Mouse (Mus musculus) forebrain, postnatal 0 days (tissue): ENCODE measurements at regions not wholly inside any gene's neighbourhood (a gene's known extent, or its start where the extent isn't known, plus 50 kb on each side); places are given as distances from the start of the nearest gene placed in this dataset.
"Not testable (repeated sequence)": the region's sequence is repeated elsewhere in the genome, so short reads cannot be mapped to it uniquely, and the experiment has no call there.

ENCODE experiments used
- ATAC-seq: fragments of 200-750 bp; cut with Nextera tagmentation; 2 replicates; pipeline ENCODE4 v1.8.0; 2017; ENCODE audit warnings: mild to moderate bottlenecking, moderate library complexity
- DNase-seq: peaks from one replicate; pipeline ENCODE4 v3.0.0-alpha.2; 2015
- H3K27ac ChIP-seq: fragments of 300-500 bp; sonication (generic); 2 replicates; pipeline ENCODE4 v1.5.1; 2014; ENCODE audit warnings: low read depth, mild to moderate bottlenecking, antibody characterized with exemption, low read length, moderate library complexity, mixed read lengths
- H3K27me3 ChIP-seq: fragments of 300-500 bp; sonication (generic); 2 replicates; pipeline ENCODE4 v1.6.1; 2014; ENCODE audit warnings: mild to moderate bottlenecking, low read length, mixed read lengths; ENCODE audit not compliant: insufficient read depth
- H3K36me3 ChIP-seq: fragments of 300-500 bp; sonication (generic); 2 replicates; pipeline ENCODE4 v1.6.1; 2014; ENCODE audit warnings: mild to moderate bottlenecking, moderate library complexity; ENCODE audit not compliant: insufficient read depth
- H3K4me1 ChIP-seq: fragments of 300-500 bp; sonication (generic); 2 replicates; pipeline ENCODE4 v1.6.1; 2014; ENCODE audit warnings: antibody characterized with exemption; ENCODE audit not compliant: insufficient read depth
- H3K4me2 ChIP-seq: fragments of 300-500 bp; sonication (generic); 2 replicates; pipeline ENCODE4 v1.6.1; 2014; ENCODE audit warnings: low read depth, mild to moderate bottlenecking, moderate library complexity
- H3K4me3 ChIP-seq: fragments of 300-500 bp; sonication (generic); 2 replicates; pipeline ENCODE4 v1.5.1; 2014; ENCODE audit warnings: low read depth, low read length, mixed read lengths
- H3K9ac ChIP-seq: fragments of 300-500 bp; sonication (generic); 2 replicates; pipeline ENCODE4 v1.6.1; 2014; ENCODE audit warnings: mild to moderate bottlenecking
- H3K9me3 ChIP-seq: fragments of 300-500 bp; sonication (generic); 2 replicates; pipeline ENCODE4 v1.6.1; 2016; ENCODE audit warnings: low read length
- CTCF ChIP-seq: sonication (generic); IDR thresholded peaks from 2 replicates; pipeline ENCODE4 v1.5.1; 2016; ENCODE audit warnings: antibody characterized with exemption, control low read depth, low read depth
- WGBS: fragments of 180-500 bp; shearing (Covaris S2); extraction: QIAGEN DNeasy Blood & Tissue Kit; methylation state at CpG from one replicate; pipeline ENCODE4 v1.1.7; 2014; 5-methylcytosine and 5-hydroxymethylcytosine counted together

GRCm38 (mm10) chr12:64788761-64789160 lies 128.9 kb upstream of the Gm527 start:
- H3K4me2 ChIP-seq, result no peak overlapping the region
- no peaks in the 10 kb centered on the region for H3K36me3 ChIP-seq
- no peak for TF ChIP-seq CTCF
- no peak overlapping the region for H3K9ac ChIP-seq
- DNase-seq, result peak; percentile 2
- H3K27me3 ChIP-seq, result no peaks in the 10 kb centered on the region
- no peaks in the 10 kb centered on the region for H3K4me1 ChIP-seq
- no peak overlapping the region for H3K4me3 ChIP-seq
- WGBS, result 58% methylated on average over 3 of the region's 3 CpGs
- H3K9me3 ChIP-seq, result no peaks in the 10 kb centered on the region
- peak; percentile 50; the same call in 1 of the 2 replicates for ATAC-seq
- no peak overlapping the region for H3K27ac ChIP-seq

GRCm38 (mm10) chr12:64808492-64808891 lies 109.2 kb upstream of the Gm527 start:
- DNase-seq, H3K4me1 ChIP-seq, H3K4me2 ChIP-seq, H3K9me3 ChIP-seq, ATAC-seq, H3K4me3 ChIP-seq, H3K9ac ChIP-seq, H3K27ac ChIP-seq, H3K27me3 ChIP-seq, H3K36me3 ChIP-seq: not testable (repeated sequence)
- 78% methylated on average over 2 of the region's 2 CpGs for WGBS

DNA sequence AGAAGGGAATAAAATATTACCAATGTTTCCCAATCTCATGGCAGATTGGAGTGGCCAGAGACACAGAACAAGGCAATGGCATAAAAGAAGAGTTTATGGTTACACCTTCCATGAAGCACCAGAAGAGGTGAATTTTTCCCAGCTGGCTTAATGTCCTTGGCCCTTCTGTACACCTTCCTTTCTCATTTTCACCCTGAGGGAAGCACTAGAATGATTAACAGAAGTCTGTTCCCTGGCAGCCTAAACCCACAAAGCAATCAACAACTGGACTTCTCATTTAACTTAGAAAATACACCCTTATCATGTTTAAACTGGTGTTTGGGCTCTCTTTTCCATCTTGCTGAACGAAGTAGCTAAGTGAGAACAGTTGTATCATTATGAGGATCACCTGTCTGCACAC lies 107.6 kb upstream of the Gm527 start:
- Histone ChIP-seq H3K4me3 (no peak overlapping the region), H3K4me1 (no peaks in the 10 kb centered on the region), H3K36me3 (no peaks in the 10 kb centered on the region), H3K4me2 (no peak overlapping the region), H3K27ac (no peak overlapping the region), H3K9ac (no peak overlapping the region), H3K27me3 (no peaks in the 10 kb centered on the region), H3K9me3 (no peaks in the 10 kb centered on the region)
- TF ChIP-seq CTCF, result no peak
- DNase-seq (no peak), ATAC-seq (no peak)
- 82% methylated on average over 1 of the region's 1 CpGs for whole genome bisulfite sequencing

GRCm38 (mm10) chr12:64815871-64816270 lies 101.8 kb upstream of the Gm527 start:
- H3K9me3 ChIP-seq, result no peaks in the 10 kb centered on the region
- TF ChIP-seq CTCF, result no peak
- no peak overlapping the region for H3K9ac ChIP-seq
- H3K4me2 ChIP-seq, result no peak overlapping the region
- H3K36me3 ChIP-seq, result no peaks in the 10 kb centered on the region
- ATAC-seq (no peak), DNase-seq (no peak)
- WGBS, result 77% methylated on average over 6 of the region's 6 CpGs
- no peaks in the 10 kb centered on the region for H3K4me1 ChIP-seq
- no peaks in the 10 kb centered on the region for H3K27me3 ChIP-seq
- no peak overlapping the region for H3K4me3 ChIP-seq
- H3K27ac ChIP-seq, result no peak overlapping the region

DNA sequence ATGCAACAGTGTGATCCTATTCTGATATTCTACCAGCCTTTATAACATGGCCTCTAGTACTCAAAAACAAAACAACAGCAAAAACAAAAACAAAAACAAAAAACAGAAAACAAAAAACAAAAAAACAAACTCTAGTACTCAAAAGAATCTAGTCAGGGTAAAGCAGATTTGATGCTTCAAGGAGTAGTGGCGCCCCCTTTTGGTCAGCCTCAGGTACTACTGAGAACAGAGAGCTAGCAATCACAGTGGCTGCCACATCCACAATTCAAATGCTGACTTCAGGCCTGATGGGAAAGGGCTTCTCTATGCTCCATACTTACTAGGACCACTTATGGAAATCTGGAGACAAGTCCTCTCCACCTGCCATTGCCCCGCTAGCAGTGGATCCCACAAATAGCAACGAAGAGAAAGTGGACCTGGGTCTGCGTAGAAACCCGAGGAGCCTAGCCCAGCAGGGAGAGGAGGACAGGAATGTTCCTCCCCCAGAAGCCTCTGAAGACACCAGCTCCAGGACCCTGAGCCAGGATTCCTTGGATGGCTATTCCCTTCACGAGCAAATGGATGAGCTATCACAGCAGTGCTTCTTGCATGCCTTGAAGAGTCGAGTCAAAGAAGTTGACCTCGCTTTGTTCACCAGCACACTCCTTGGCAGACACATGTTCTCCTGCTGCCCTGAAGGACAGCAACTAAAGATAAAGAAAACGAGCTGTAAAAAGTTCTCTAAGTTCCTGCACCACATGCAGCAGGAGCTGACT lies 100.5 kb upstream of the Gm527 start:
- H3K27ac ChIP-seq, result no peak overlapping the region
- H3K27me3 ChIP-seq, result no peaks in the 10 kb centered on the region
- peak; percentile 51; the same call in 1 of the 2 replicates for TF ChIP-seq CTCF
- no peaks in the 10 kb centered on the region for H3K9me3 ChIP-seq
- H3K4me3 ChIP-seq, result no peak overlapping the region
- no peak for DNase-seq
- H3K4me1 ChIP-seq, result no peaks in the 10 kb centered on the region
- no peaks in the 10 kb centered on the region for H3K36me3 ChIP-seq
- 67% methylated on average over 9 of the region's 9 CpGs for WGBS
- no peak overlapping the region for H3K9ac ChIP-seq
- H3K4me2 ChIP-seq, result no peak overlapping the region
- ATAC-seq, result no peak

DNA sequence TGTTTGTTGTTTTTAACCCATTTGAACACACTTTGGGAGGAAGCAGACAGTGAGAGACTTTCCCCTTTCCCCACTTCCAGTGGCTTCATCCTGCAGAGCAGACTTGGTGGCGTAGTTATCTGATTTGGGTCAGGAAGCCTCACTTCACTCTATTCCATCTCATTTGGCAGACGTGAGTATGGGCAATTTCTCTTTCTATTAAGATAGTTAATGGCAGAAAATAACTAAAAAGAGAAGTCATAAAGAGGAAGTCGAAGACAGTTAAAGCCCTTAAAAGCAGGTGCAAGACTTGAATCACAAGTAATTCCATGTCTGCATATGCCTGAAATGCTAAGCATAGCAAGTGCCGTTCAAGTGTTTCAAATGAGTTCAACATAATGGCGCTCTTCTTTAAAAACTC lies 97.0 kb upstream of the Gm527 start:
- 82% methylated on average over 5 of the region's 5 CpGs for WGBS
- Histone ChIP-seq H3K9ac (no peak overlapping the region), H3K4me1 (no peaks in the 10 kb centered on the region), H3K27ac (no peak overlapping the region), H3K27me3 (no peaks in the 10 kb centered on the region), H3K36me3 (no peaks in the 10 kb centered on the region), H3K4me2 (no peak overlapping the region), H3K4me3 (no peak overlapping the region), H3K9me3 (no peaks in the 10 kb centered on the region)
- DNase-seq (no peak), ATAC-seq (no peak)
- no peak for TF ChIP-seq CTCF

DNA sequence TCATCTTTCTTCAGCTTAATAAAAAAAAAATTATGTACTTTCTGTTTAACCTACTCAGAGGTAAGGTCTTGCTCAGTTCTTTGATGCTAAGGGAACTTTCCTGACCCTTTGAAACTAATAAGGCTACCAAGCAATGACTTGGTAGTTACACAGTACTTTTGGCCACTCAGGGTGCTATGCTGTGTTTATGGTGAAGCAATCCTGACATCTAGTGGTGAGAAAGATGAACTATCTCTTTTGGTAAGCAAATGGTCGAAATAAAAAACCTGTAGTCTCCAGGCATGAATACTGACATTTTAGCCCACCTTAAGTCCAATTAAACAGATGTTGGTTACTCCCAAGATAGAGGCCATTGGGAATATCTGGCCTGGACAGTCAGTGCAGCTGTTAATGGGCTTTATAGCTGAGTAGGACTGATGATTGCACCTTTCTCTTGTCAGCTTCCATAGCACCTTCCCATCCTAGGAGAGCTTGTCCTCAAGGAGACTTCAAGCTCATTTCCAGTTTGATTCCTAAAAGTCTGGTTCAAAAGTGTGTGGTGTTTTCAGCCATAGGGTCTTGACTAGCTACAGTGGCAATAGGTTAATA lies 88.0 kb upstream of the Gm527 start:
- 3% methylated on average over 1 of the region's 1 CpGs for WGBS
- H3K4me3 ChIP-seq, result no peak overlapping the region
- no peaks in the 10 kb centered on the region for H3K27me3 ChIP-seq
- no peaks in the 10 kb centered on the region for H3K36me3 ChIP-seq
- ATAC-seq, result peak; percentile 72
- H3K4me1 ChIP-seq, result peaks cover 6% of the 10 kb centered on the region
- no peak overlapping the region for H3K27ac ChIP-seq
- peak; percentile 81 for DNase-seq
- no peaks in the 10 kb centered on the region for H3K9me3 ChIP-seq
- no peak overlapping the region for H3K9ac ChIP-seq
- no peak overlapping the region for H3K4me2 ChIP-seq
- peak; percentile 90 for TF ChIP-seq CTCF
